Mouse (Mus musculus) heart, embryonic 13.5 days (tissue): ENCODE data around the gene Tnrc6c. TPM values are rescaled to one million over a fixed set of nuclear protein-coding genes. Genes with fewer than 3 reads are reported as not detected.
A peak's percentile ranks its signal among the peaks of the same experiment; 100 is the strongest.

Experiments used
- ATAC-seq: fragments of 200-750 bp; cut with Nextera tagmentation; 2 replicates; pipeline ENCODE4 v1.8.0; 2017; ENCODE audit warnings: moderate TSS enrichment; ENCODE audit not compliant: insufficient number of reproducible peaks, low FRiP score, low TSS enrichment; ENCODE audit errors: extremely low read depth
- H3K27ac ChIP-seq: fragments of 300-500 bp; sonication (generic); replicated peaks from 2 replicates; pipeline ENCODE4 v1.5.1; 2015; ENCODE audit warnings: moderate library complexity, mild to moderate bottlenecking, inconsistent platforms
- H3K27me3 ChIP-seq: fragments of 300-500 bp; sonication (generic); replicated peaks from 2 replicates; pipeline ENCODE4 v1.6.1; 2015; ENCODE audit warnings: mild to moderate bottlenecking, inconsistent platforms
- H3K36me3 ChIP-seq: fragments of 300-500 bp; sonication (generic); 2 replicates; pipeline ENCODE4 v1.6.1; 2015; ENCODE audit warnings: mild to moderate bottlenecking, inconsistent platforms
- H3K4me1 ChIP-seq: fragments of 300-500 bp; sonication (generic); 2 replicates; pipeline ENCODE4 v1.6.1; 2015; ENCODE audit warnings: inconsistent platforms
- H3K4me2 ChIP-seq: fragments of 300-500 bp; sonication (generic); 2 replicates; pipeline ENCODE4 v1.6.1; 2015; ENCODE audit warnings: inconsistent platforms, mild to moderate bottlenecking, moderate library complexity
- H3K4me3 ChIP-seq: fragments of 300-500 bp; sonication (generic); 2 replicates; pipeline ENCODE4 v1.5.1; 2015; ENCODE audit warnings: moderate library complexity, mild to moderate bottlenecking, inconsistent platforms
- H3K9ac ChIP-seq: fragments of 300-500 bp; sonication (generic); 2 replicates; pipeline ENCODE4 v1.6.1; 2015; ENCODE audit warnings: inconsistent platforms, mild to moderate bottlenecking, moderate library complexity
- H3K9me3 ChIP-seq: fragments of 300-500 bp; sonication (generic); 2 replicates; pipeline ENCODE4 v1.6.1; 2016; ENCODE audit warnings: inconsistent platforms
- WGBS: fragments of 180-500 bp; shearing (Covaris S2); methylation state at CpG from one replicate; pipeline ENCODE4 v1.1.7; 2015; ENCODE audit warnings: mixed read lengths; 5-methylcytosine and 5-hydroxymethylcytosine counted together
- polyA plus RNA-seq: library from polyadenylated mRNA; unstranded; fragments of >200 nt; fragmentation: Nextera tagmentation; extraction: Ambion mirVana; gene quantifications from 2 replicates; pipeline ENCODE4 v1.2.1, GENCODE M21; 2015

Gene Tnrc6c
- polyA plus RNA-seq, 1 experiment from 2014 or later: 6.0 TPM

GRCm38 (mm10) chr11:117809407-117810311, 155.6 kb downstream of the Tnrc6c start, which contains the start of the genes Gm20708 and Syngr2:
Gene Gm20708 (plus strand): TSS chr11:117809668.
Gene Syngr2 (plus strand): TSS chr11:117809668.
- Histone ChIP-seq H3K4me1 (peaks cover 32% of the 10 kb centered on the region), H3K27ac (peak within 1 kb of the TSS; percentile 75), H3K4me2 (peak within 1 kb of the TSS; percentile 97), H3K4me3 (peak within 1 kb of the TSS; percentile 90), H3K27me3 (no peaks in the 10 kb centered on the region), H3K9ac (peak within 1 kb of the TSS; percentile 91), H3K36me3 (peaks cover 34% of the 10 kb centered on the region), H3K9me3 (no peaks in the 10 kb centered on the region)
- ATAC-seq: peak; percentile 64
- under 1% methylated on average over 75 of the region's 75 CpGs for WGBS

GRCm38 (mm10) chr11:117810401-117811046, 156.4 kb downstream of the Tnrc6c start:
- Histone ChIP-seq H3K36me3 (peaks cover 43% of the 10 kb centered on the region), H3K27ac (peak overlapping the region; percentile 75), H3K4me1 (peaks cover 38% of the 10 kb centered on the region), H3K9ac (peak overlapping the region; percentile 91), H3K9me3 (no peaks in the 10 kb centered on the region), H3K4me3 (peak overlapping the region; percentile 90), H3K4me2 (peak overlapping the region; percentile 97), H3K27me3 (no peaks in the 10 kb centered on the region)
- peak; percentile 74 for ATAC-seq
- WGBS: under 1% methylated on average over 21 of the region's 21 CpGs

Other genes starting within 250 kb of the Tnrc6c start
- not detected in 2 replicates for gene Gm11733, start 169.9 kb upstream of the Tnrc6c start, polyA plus RNA-seq
- 2.5 and 3.0 TPM in 2 replicates for gene Tmc8, start 127.8 kb downstream of the Tnrc6c start, polyA plus RNA-seq
- 22.2 and 26.9 TPM in 2 replicates for gene Tmc6, start 127.9 kb downstream of the Tnrc6c start, polyA plus RNA-seq
- gene 6030468B19Rik, start 143.4 kb downstream of the Tnrc6c start, polyA plus RNA-seq: 1.3 and 2.3 TPM in 2 replicates
- gene Gm20708, start 155.4 kb downstream of the Tnrc6c start, polyA plus RNA-seq: 0.78 and 1.3 TPM in 2 replicates
- 74.8 and 75.6 TPM in 2 replicates for gene Syngr2, start 155.4 kb downstream of the Tnrc6c start, polyA plus RNA-seq
- 12.6 and 12.7 TPM in 2 replicates for gene Afmid, start 171.6 kb downstream of the Tnrc6c start, polyA plus RNA-seq
- 97.6 and 109 TPM in 2 replicates for gene Tk1, start 171.8 kb downstream of the Tnrc6c start, polyA plus RNA-seq
- 228 and 260 TPM in 2 replicates for gene Birc5, start 195.0 kb downstream of the Tnrc6c start, polyA plus RNA-seq
- not detected in 2 replicates for gene Tmem235, start 206.5 kb downstream of the Tnrc6c start, polyA plus RNA-seq
- 4.6 and 5.4 TPM in 2 replicates for gene Tha1, start 219.2 kb downstream of the Tnrc6c start, polyA plus RNA-seq